ENCODE assay signal across 12 mouse cellular contexts in the genomic region with DNA sequence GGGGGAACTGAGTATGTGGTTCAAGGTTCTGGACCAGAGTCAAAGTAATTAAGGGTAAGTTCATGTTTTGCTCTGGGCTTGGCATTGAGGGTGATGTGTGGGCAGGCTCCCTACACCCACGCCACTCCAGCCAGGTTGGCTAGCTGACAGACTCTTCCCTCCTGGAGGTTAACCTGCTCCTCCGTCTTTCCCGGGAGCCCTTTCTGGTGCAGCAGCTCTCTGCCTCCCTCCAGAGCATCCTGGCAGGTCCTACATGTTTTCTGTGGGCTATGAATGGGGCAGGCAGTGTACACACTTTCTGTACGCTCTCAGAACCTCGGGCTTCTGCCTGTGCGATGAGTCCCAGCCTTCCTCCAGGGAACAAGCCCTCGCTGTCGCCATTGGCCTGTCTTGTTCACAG.
DNase-seq lines count a peak whose midpoint lies in the region; ATAC-seq and TF ChIP-seq lines count a peak whose summit lies in the region.
"Had no signal": no experiment of that assay in that cellular context is flagged by ENCODE, and none has a peak within 500 bp of the region (broad histone marks: within the 10 kb centered on the region; RNA-seq: fewer than 3 reads in every experiment).

No protein-coding gene starts in this region.

- H3K9me3 ChIP-seq in heart, embryonic 12.5 days (replicated peaks): no peaks in the 10 kb centered on the region
- no peaks in the 10 kb centered on the region for H3K9me3 ChIP-seq in lung, embryonic 16.5 days (ENCODE audit: control insufficient read depth, low read length)

- TF ChIP-seq POLR2A in lung, adult 2 months (IDR thresholded peaks at IDR 0.05; ENCODE audit: borderline replicate concordance, extremely low read depth, low read depth, low read length): no peak

- 0 out of 2 replicates have a peak, but pooled peaks cover 14% of the 10 kb centered on the region for H3K27me3 ChIP-seq in heart, embryonic 12.5 days (replicated peaks)
- no peaks in the 10 kb centered on the region for H3K27me3 ChIP-seq in lung, embryonic 16.5 days (ENCODE audit: control insufficient read depth, insufficient read depth, low read depth, low read length)

- no peak overlapping the region for H3K27ac ChIP-seq in heart, embryonic 12.5 days (ENCODE audit: poor library complexity, severe bottlenecking)
- no peak overlapping the region for H3K27ac ChIP-seq in lung, embryonic 16.5 days (ENCODE audit: low read length)
- H3K27ac ChIP-seq: liver, embryonic 14.5 days had no signal

- no peaks in the 10 kb centered on the region for H3K36me3 ChIP-seq in heart, embryonic 12.5 days
- no peaks in the 10 kb centered on the region for H3K36me3 ChIP-seq in lung, embryonic 16.5 days (ENCODE audit: control insufficient read depth, insufficient read depth, low read length)

- 71% methylated on average over 8 of the region's 8 CpGs for WGBS in heart, embryonic 12.5 days
- 65% methylated on average over 8 of the region's 8 CpGs for WGBS in lung, embryonic 16.5 days
- WGBS in lung, adult 2 months: 62% methylated on average over 8 of the region's 8 CpGs

- intact Hi-C loops in heart, postnatal 14 days (cut with DNase I): no loop called here

- H3K4me2 ChIP-seq in heart, embryonic 12.5 days: no peak overlapping the region
- no peak overlapping the region for H3K4me2 ChIP-seq in lung, embryonic 16.5 days (ENCODE audit: low read depth, low read length)

- H3K4me1 ChIP-seq in heart, embryonic 12.5 days (replicated peaks): no peaks in the 10 kb centered on the region
- no peaks in the 10 kb centered on the region for H3K4me1 ChIP-seq in lung, embryonic 16.5 days (replicated peaks; ENCODE audit: control insufficient read depth, insufficient read depth, low read length)
- no peaks in the 10 kb centered on the region for H3K4me1 ChIP-seq in lung, adult 2 months (ENCODE audit: control insufficient read depth, insufficient read depth, low read length)

- peak; percentile 9 to 37 for DNase-seq in heart, postnatal 14 days
- no peak for DNase-seq in lung, adult 2 months
- peak; percentile 27 for DNase-seq in R1 (ENCODE audit: low read depth, low spot score)
- DNase-seq in heart, postnatal 4 days: peak; percentile 49
- DNase-seq in embryo, embryonic 10.5 days (ENCODE audit: low spot score): no peak
- DNase-seq: adrenal gland, postnatal 14 days; cerebellum, adult 11 months; embryo, embryonic 11 days; kidney, postnatal 25 days had no signal

- no peak for ATAC-seq in heart, embryonic 12.5 days (ENCODE audit: insufficient number of reproducible peaks, low FRiP score)
- peak; percentile 34; the same call in 1 of the 2 replicates for ATAC-seq in lung, embryonic 16.5 days (ENCODE audit: low read depth)

- H3K9ac ChIP-seq in heart, embryonic 12.5 days: no peak overlapping the region
- H3K9ac ChIP-seq in lung, embryonic 16.5 days (ENCODE audit: low read length): no peak overlapping the region
- H3K9ac ChIP-seq: liver, embryonic 14.5 days had no signal

- no peak overlapping the region for H3K4me3 ChIP-seq in heart, embryonic 12.5 days
- H3K4me3 ChIP-seq in lung, embryonic 16.5 days (ENCODE audit: low read length): no peak overlapping the region
- no peak overlapping the region for H3K4me3 ChIP-seq in lung, adult 2 months (replicated peaks; ENCODE audit: extremely low read depth, low read depth, low read length)

- TF ChIP-seq CTCF in lung, adult 2 months (IDR thresholded peaks at IDR 0.05; ENCODE audit: insufficient read depth, low read length): no peak

Comparison
In these comparisons a context has a peak if more than half of its experiments do, and no peak if none do; other contexts are left out.
1. DNase-seq: peak in heart, postnatal 14 days (2 of 2), R1 (single experiment) and heart, postnatal 4 days (single experiment); none in lung, adult 2 months (single experiment) and embryo, embryonic 10.5 days (single experiment).